Mouse (Mus musculus) CH12.LX (cell line): Measurements from ENCODE around the gene Abr. TPM values are rescaled to one million over a fixed set of nuclear protein-coding genes. Genes with fewer than 3 reads are reported as not detected.

Source experiments
- DNase-seq: peaks from one replicate; pipeline ENCODE4 v3.0.0-alpha.2; 2013; ENCODE audit errors: extremely low read depth
- H3K27ac ChIP-seq: 2 replicates; pipeline ENCODE4 v1.5.1; 2012; ENCODE audit warnings: low read depth, mild to moderate bottlenecking, control low read depth, moderate library complexity; ENCODE audit not compliant: insufficient read depth
- H3K27me3 ChIP-seq: replicated peaks from 2 replicates; pipeline ENCODE3; 2012; ENCODE audit warnings: inconsistent platforms
- H3K36me3 ChIP-seq, 2 experiments: replicated peaks in 1 of 2; 2 replicates each; pipeline versions ENCODE3 to v1.6.1; 2012; ENCODE audit warnings: inconsistent platforms in 1 of 2, low read length in 1 of 2, mild to moderate bottlenecking in 1 of 2, mixed read lengths in 1 of 2, moderate library complexity in 1 of 2; ENCODE audit not compliant: control insufficient read depth in 1 of 2, insufficient read depth in 1 of 2
- H3K4me1 ChIP-seq, 2 experiments: 2 replicates each; pipeline ENCODE4 v1.6.1; 2012; ENCODE audit warnings: inconsistent platforms in 1 of 2, moderate library complexity in 1 of 2; ENCODE audit not compliant: insufficient read depth in 2 of 2, control insufficient read depth in 1 of 2
- H3K4me2 ChIP-seq: 2 replicates; pipeline ENCODE4 v1.6.1; 2012; ENCODE audit warnings: low read depth, mild to moderate bottlenecking, control low read depth; ENCODE audit not compliant: poor library complexity, insufficient read depth, severe bottlenecking
- H3K4me3 ChIP-seq, 3 experiments: fragments of 150-350 bp in 1 of 3; sonication (generic) in 1 of 3; replicated peaks in 1 of 3; 2 replicates each; pipeline versions ENCODE3 to v1.5.1; 2011 to 2012; ENCODE audit warnings: low read depth in 2 of 3, low read length in 2 of 3, mild to moderate bottlenecking in 2 of 3, moderate library complexity in 2 of 3, control low read depth in 1 of 3, improper control_type of control experiment in 1 of 3, inconsistent platforms in 1 of 3, mixed read lengths in 1 of 3; ENCODE audit not compliant: poor library complexity in 1 of 3
- H3K79me2 ChIP-seq: replicated peaks from 2 replicates; pipeline ENCODE4 v1.6.1; 2012; ENCODE audit warnings: mild to moderate bottlenecking, moderate library complexity; ENCODE audit not compliant: control insufficient read depth, poor library complexity, insufficient read depth, severe bottlenecking; ENCODE audit errors: extremely low read depth
- H3K9ac ChIP-seq: 2 replicates; pipeline ENCODE4 v1.6.1; 2012; ENCODE audit warnings: low read depth, mild to moderate bottlenecking, control low read depth, moderate library complexity; ENCODE audit not compliant: insufficient read depth
- H3K9me3 ChIP-seq: replicated peaks from 2 replicates; pipeline ENCODE3; 2012; ENCODE audit warnings: low read length, inconsistent platforms, mixed read lengths
- CHD1 ChIP-seq: IDR thresholded peaks from 2 replicates; pipeline ENCODE4 v1.6.1; 2012; ENCODE audit warnings: low read depth, low read length, improper control_type of control experiment, inconsistent platforms
- CHD2 ChIP-seq: IDR thresholded peaks from 2 replicates; pipeline ENCODE4 v1.6.1; 2011; ENCODE audit warnings: low read length, improper control_type of control experiment
- E2F4 ChIP-seq: IDR thresholded peaks from 2 replicates; pipeline ENCODE4 v1.6.1; 2011; ENCODE audit warnings: low read depth, low read length, improper control_type of control experiment; ENCODE audit not compliant: insufficient replicate concordance
- HCFC1 ChIP-seq: IDR thresholded peaks from 2 replicates; pipeline ENCODE4 v1.6.1; 2012; ENCODE audit warnings: low read depth, mild to moderate bottlenecking, inconsistent platforms, low read length, improper control_type of control experiment
- IRF4 ChIP-seq: IDR thresholded peaks from 2 replicates; pipeline ENCODE4 v1.6.1; 2014; ENCODE audit warnings: low read depth, mild to moderate bottlenecking, inconsistent platforms, low read length, improper control_type of control experiment
- JUN ChIP-seq: IDR thresholded peaks from 2 replicates; pipeline ENCODE4 v1.6.1; 2011; ENCODE audit warnings: low read depth, mild to moderate bottlenecking, low read length, improper control_type of control experiment, moderate library complexity; ENCODE audit not compliant: insufficient read depth
- MAFK ChIP-seq: IDR thresholded peaks from 2 replicates; pipeline ENCODE4 v1.6.1; 2011; ENCODE audit warnings: low read length, improper control_type of control experiment; ENCODE audit not compliant: insufficient replicate concordance
- MAZ ChIP-seq: IDR thresholded peaks from 2 replicates; pipeline ENCODE4 v1.6.1; 2012; ENCODE audit warnings: low read depth, mild to moderate bottlenecking, inconsistent platforms, low read length, improper control_type of control experiment, moderate library complexity
- SIN3A ChIP-seq: IDR thresholded peaks from 2 replicates; pipeline ENCODE4 v1.6.1; 2012; ENCODE audit warnings: low read length, improper control_type of control experiment, inconsistent platforms
- SMC3 ChIP-seq: IDR thresholded peaks from 2 replicates; pipeline ENCODE4 v1.6.1; 2011; ENCODE audit warnings: low read depth, low read length, improper control_type of control experiment
- ZC3H11A ChIP-seq: IDR thresholded peaks from 2 replicates; pipeline ENCODE4 v1.6.1; 2012; ENCODE audit warnings: low read depth, mild to moderate bottlenecking, inconsistent platforms, low read length, improper control_type of control experiment
- ZNF384 ChIP-seq: IDR thresholded peaks from 2 replicates; pipeline ENCODE4 v1.6.1; 2012; ENCODE audit warnings: low read depth, low read length, improper control_type of control experiment, inconsistent platforms
- dilution Hi-C: fragments of 300-500 bp; cut with MboI; formaldehyde crosslinking; loops from 2 replicates; pipeline ENCODE4 v1.14.3; 2020; ENCODE audit warnings: low sequenced_read_pairs; ENCODE audit not compliant: extremely low pct_unique_long_range_greater_than_20kb, extremely low pct_ligation_motif_present
- in situ Hi-C: fragments of 300-500 bp; cut with MboI; formaldehyde crosslinking; loops from 3 replicates; pipeline ENCODE4 v1.14.3; 2019; ENCODE audit warnings: low sequenced_read_pairs, low pct_ligation_motif_present, low pct_unique_long_range_greater_than_20kb, mixed read lengths
- polyA plus RNA-seq: library from polyadenylated mRNA; unstranded; fragments of >175 nt; gene quantifications from 2 replicates; pipeline ENCODE4 v1.2.1, GENCODE M21; 2012; ENCODE audit warnings: low read depth; ENCODE audit not compliant: insufficient read length
- total RNA-seq, 2 experiments: library from RNA; depleted of rRNA; stranded (reverse); fragments of 300-350 nt in 1 of 2; fragments of >200 nt in 1 of 2; gene quantifications; 2 replicates each; pipeline ENCODE4 v1.2.3; 2012 to 2014

Gene Abr
- total and polyA plus RNA-seq, 3 experiments: 21.0 to 49.5 (median 37.4) TPM

DNA sequence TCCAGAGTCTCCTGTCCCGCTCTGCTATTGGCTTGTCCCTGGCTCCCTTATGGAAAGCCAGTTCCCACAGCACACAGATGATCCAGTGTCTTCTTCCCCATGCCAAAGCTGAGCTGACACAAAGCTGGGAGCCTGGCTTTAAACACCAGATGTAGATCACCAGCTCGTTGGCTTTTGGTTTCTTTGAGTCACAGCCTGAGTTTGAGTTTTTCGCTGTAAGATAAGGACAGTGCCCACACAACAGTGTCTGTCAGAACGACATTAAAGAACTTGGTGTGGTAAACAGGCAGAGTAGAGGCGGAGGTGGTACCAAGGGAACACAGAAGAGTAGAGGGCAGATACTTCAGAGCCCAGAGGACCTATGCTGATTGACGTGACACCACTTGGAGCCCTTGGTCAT, 101.2 kb downstream of the Abr start:
- DNase-seq: no peak
- dilution Hi-C loops (no loop called here), in situ Hi-C loops (no loop called here)

DNA sequence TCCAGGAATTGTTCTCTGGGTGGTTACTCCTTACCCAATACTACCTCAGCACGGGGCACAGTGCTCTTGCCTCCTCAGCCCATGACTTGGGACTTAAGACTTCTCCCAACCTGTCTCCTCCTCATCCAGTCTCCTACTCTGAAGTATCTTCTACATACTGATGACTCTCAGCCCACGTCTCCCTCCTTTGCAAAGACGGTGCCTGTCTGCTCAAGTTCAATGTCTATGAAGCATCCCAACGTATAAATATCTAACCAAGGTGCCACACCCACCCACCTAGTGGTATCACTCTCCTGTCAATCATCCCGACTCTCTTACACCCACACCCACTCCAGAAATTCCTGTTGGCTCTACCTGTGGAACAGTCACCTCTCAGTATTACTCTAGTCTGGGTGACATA, 103.5 kb downstream of the Abr start:
- no peaks in the 10 kb centered on the region for H3K79me2 ChIP-seq
- H3K4me2 ChIP-seq: no peak overlapping the region
- in situ Hi-C loops: no loop called here
- TF ChIP-seq ZNF384 (no peak), HCFC1 (no peak)
- no peak overlapping the region for H3K4me3 ChIP-seq
- dilution Hi-C loops: no loop called here
- peaks cover 6% of the 10 kb centered on the region for H3K27me3 ChIP-seq
- H3K9me3 ChIP-seq: no peaks in the 10 kb centered on the region
- H3K4me1 ChIP-seq: no peaks in the 10 kb centered on the region; a peak in 1 of 4 replicates
- H3K9ac ChIP-seq: no peak overlapping the region
- DNase-seq: no peak
- no peaks in the 10 kb centered on the region for H3K36me3 ChIP-seq
- no peak overlapping the region for H3K27ac ChIP-seq

More for the DNA sequence above, 101.2 kb downstream of the Abr start:
- TF ChIP-seq IRF4: no peak
- no peak for TF ChIP-seq SIN3A
- TF ChIP-seq SMC3: no peak
- TF ChIP-seq JUN: no peak
- no peak for TF ChIP-seq CHD1
- no peak for TF ChIP-seq MAFK
- no peak for TF ChIP-seq MAZ
- TF ChIP-seq ZC3H11A: no peak
- TF ChIP-seq, all 38 proteins: peak for 0
- Histone ChIP-seq H3K4me3 (no peak overlapping the region), H3K9ac (no peak overlapping the region), H3K4me1 (peaks cover 0 to 7% of the 10 kb centered on the region in 2 experiments; a peak in 1 of 4 replicates), H3K79me2 (no peaks in the 10 kb centered on the region), H3K27ac (no peak overlapping the region), H3K4me2 (no peak overlapping the region), H3K27me3 (peaks cover 6% of the 10 kb centered on the region), H3K36me3 (no peaks in the 10 kb centered on the region), H3K9me3 (no peaks in the 10 kb centered on the region)

DNA sequence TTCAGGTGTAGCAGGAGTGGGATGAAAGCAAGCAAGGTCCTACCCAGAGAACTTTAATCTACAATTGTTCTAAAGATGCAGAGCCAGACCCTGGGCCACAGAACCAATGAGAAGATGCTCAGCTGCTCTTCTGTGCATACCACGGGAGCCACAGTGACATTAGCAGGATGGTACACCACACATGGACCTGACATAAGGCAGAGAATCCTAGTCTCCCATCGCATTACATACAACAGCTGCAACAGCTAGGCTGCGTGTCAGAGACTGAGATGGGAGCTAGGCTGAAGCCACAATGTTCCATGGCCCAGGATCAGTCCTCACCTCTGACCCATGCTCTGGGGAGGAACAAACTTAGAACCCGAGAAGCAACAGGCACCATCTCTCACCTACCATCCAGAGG, 104.0 kb downstream of the Abr start:
- no peak overlapping the region for H3K4me3 ChIP-seq
- H3K27me3 ChIP-seq: peaks cover 6% of the 10 kb centered on the region
- H3K4me1 ChIP-seq: peaks cover 0 to 2% of the 10 kb centered on the region in 2 experiments; a peak in 2 of 4 replicates
- no peaks in the 10 kb centered on the region for H3K36me3 ChIP-seq
- no peak overlapping the region for H3K9ac ChIP-seq
- no peak overlapping the region for H3K27ac ChIP-seq
- in situ Hi-C loops: no loop called here
- H3K9me3 ChIP-seq: no peaks in the 10 kb centered on the region
- dilution Hi-C loops: no loop called here
- no peak for TF ChIP-seq CHD2
- TF ChIP-seq E2F4: no peak
- no peak overlapping the region for H3K4me2 ChIP-seq
- H3K79me2 ChIP-seq: no peaks in the 10 kb centered on the region
- DNase-seq: no peak
